Mouse (Mus musculus): ENCODE results near the gene Nadk. TPM values are rescaled to one million over a fixed set of nuclear protein-coding genes. Genes with fewer than 3 reads are reported as not detected.
A peak's percentile ranks its signal among the peaks of the same experiment; 100 is the strongest.

The Nadk gene
- polyA plus RNA-seq, 1 experiment from 2014 or later, result 76.3 TPM

- no peaks in the 10 kb centered on the region for H3K4me1 ChIP-seq (replicated peaks; ENCODE audit: control insufficient read depth, insufficient read depth, low read length)
- H3K27ac ChIP-seq (ENCODE audit: low read length), result no peak overlapping the region
- H3K4me2 ChIP-seq (ENCODE audit: low read depth, low read length), result no peak overlapping the region
- WGBS, result 89% methylated on average over 6 of the region's 6 CpGs
- H3K36me3 ChIP-seq (ENCODE audit: control insufficient read depth, insufficient read depth, low read length), result peaks cover 62% of the 10 kb centered on the region
- H3K9me3 ChIP-seq (ENCODE audit: control insufficient read depth, low read length), result no peaks in the 10 kb centered on the region
- no peak overlapping the region for H3K9ac ChIP-seq (ENCODE audit: low read length)
- H3K4me3 ChIP-seq (ENCODE audit: low read length), result no peak overlapping the region
- no peak for ATAC-seq (ENCODE audit: low read depth)
- no peaks in the 10 kb centered on the region for H3K27me3 ChIP-seq (ENCODE audit: control insufficient read depth, insufficient read depth, low read depth, low read length)
Measured at GRCm38 (mm10) chr4:155552917-155553532, 9.2 kb upstream of the Nadk start.

GRCm38 (mm10) chr4:155554880-155555279 lies 7.3 kb upstream of the Nadk start:
- Histone ChIP-seq H3K9me3 (ENCODE audit: control insufficient read depth, low read length) (no peaks in the 10 kb centered on the region), H3K4me2 (ENCODE audit: low read depth, low read length) (no peak overlapping the region), H3K27ac (ENCODE audit: low read length) (no peak overlapping the region), H3K36me3 (ENCODE audit: control insufficient read depth, insufficient read depth, low read length) (peaks cover 72% of the 10 kb centered on the region), H3K4me1 (replicated peaks; ENCODE audit: control insufficient read depth, insufficient read depth, low read length) (no peaks in the 10 kb centered on the region), H3K27me3 (ENCODE audit: control insufficient read depth, insufficient read depth, low read depth, low read length) (no peaks in the 10 kb centered on the region), H3K9ac (ENCODE audit: low read length) (no peak overlapping the region), H3K4me3 (ENCODE audit: low read length) (no peak overlapping the region)
- ATAC-seq (ENCODE audit: low read depth), result no peak
- WGBS, result 67% methylated on average over 4 of the region's 4 CpGs

GRCm38 (mm10) chr4:155555464-155555863 lies 6.7 kb upstream of the Nadk start:
- H3K4me1 ChIP-seq (replicated peaks; ENCODE audit: control insufficient read depth, insufficient read depth, low read length), result peaks cover 3% of the 10 kb centered on the region; the same call in 1 of the 2 replicates
- no peak overlapping the region for H3K9ac ChIP-seq (ENCODE audit: low read length)
- H3K36me3 ChIP-seq (ENCODE audit: control insufficient read depth, insufficient read depth, low read length), result peaks cover 78% of the 10 kb centered on the region
- no peak overlapping the region for H3K27ac ChIP-seq (ENCODE audit: low read length)
- WGBS, result 55% methylated on average over 1 of the region's 1 CpGs
- H3K27me3 ChIP-seq (ENCODE audit: control insufficient read depth, insufficient read depth, low read depth, low read length), result no peaks in the 10 kb centered on the region
- no peak overlapping the region for H3K4me2 ChIP-seq (ENCODE audit: low read depth, low read length)
- no peak overlapping the region for H3K4me3 ChIP-seq (ENCODE audit: low read length)
- H3K9me3 ChIP-seq (ENCODE audit: control insufficient read depth, low read length), result no peaks in the 10 kb centered on the region
- no peak for ATAC-seq (ENCODE audit: low read depth)

- Histone ChIP-seq H3K36me3 (ENCODE audit: control insufficient read depth, insufficient read depth, low read length) (peaks cover 55% of the 10 kb centered on the region), H3K4me2 (ENCODE audit: low read depth, low read length) (no peak overlapping the region), H3K27me3 (ENCODE audit: control insufficient read depth, insufficient read depth, low read depth, low read length) (no peaks in the 10 kb centered on the region), H3K27ac (ENCODE audit: low read length) (no peak overlapping the region), H3K4me3 (ENCODE audit: low read length) (no peak overlapping the region), H3K9ac (ENCODE audit: low read length) (no peak overlapping the region), H3K4me1 (replicated peaks; ENCODE audit: control insufficient read depth, insufficient read depth, low read length) (peaks cover 26% of the 10 kb centered on the region), H3K9me3 (ENCODE audit: control insufficient read depth, low read length) (no peaks in the 10 kb centered on the region)
- no peak for ATAC-seq (ENCODE audit: low read depth)
- 45% methylated on average over 6 of the region's 6 CpGs for WGBS
Measured at GRCm38 (mm10) chr4:155559454-155559853, 2.7 kb upstream of the Nadk start.

GRCm38 (mm10) chr4:155560932-155561331 lies 1.2 kb upstream of the Nadk start:
- Histone ChIP-seq H3K27ac (ENCODE audit: low read length) (peak overlapping the region; percentile 34; the same call in 1 of the 2 replicates), H3K36me3 (ENCODE audit: control insufficient read depth, insufficient read depth, low read length) (peaks cover 41% of the 10 kb centered on the region), H3K9ac (ENCODE audit: low read length) (0 out of 2 replicates have a peak overlapping the region, but pooled peaks have one; percentile 6), H3K27me3 (ENCODE audit: control insufficient read depth, insufficient read depth, low read depth, low read length) (no peaks in the 10 kb centered on the region), H3K4me1 (replicated peaks; ENCODE audit: control insufficient read depth, insufficient read depth, low read length) (peaks cover 35% of the 10 kb centered on the region), H3K4me2 (ENCODE audit: low read depth, low read length) (no peak overlapping the region), H3K9me3 (ENCODE audit: control insufficient read depth, low read length) (no peaks in the 10 kb centered on the region), H3K4me3 (ENCODE audit: low read length) (no peak overlapping the region)
- no peak for ATAC-seq (ENCODE audit: low read depth)
- WGBS, result 45% methylated on average over 2 of the region's 2 CpGs

- H3K36me3 ChIP-seq (ENCODE audit: control insufficient read depth, insufficient read depth, low read length), result peaks cover 27% of the 10 kb centered on the region
- WGBS, result 2% methylated on average over 19 of the region's 19 CpGs
- H3K27ac ChIP-seq (ENCODE audit: low read length), result peak overlapping the region; percentile 90
- H3K4me1 ChIP-seq (replicated peaks; ENCODE audit: control insufficient read depth, insufficient read depth, low read length), result peaks cover 39% of the 10 kb centered on the region
- H3K4me2 ChIP-seq (ENCODE audit: low read depth, low read length), result peak overlapping the region; percentile 77
- peak overlapping the region; percentile 84 for H3K4me3 ChIP-seq (ENCODE audit: low read length)
- H3K9me3 ChIP-seq (ENCODE audit: control insufficient read depth, low read length), result no peaks in the 10 kb centered on the region
- H3K27me3 ChIP-seq (ENCODE audit: control insufficient read depth, insufficient read depth, low read depth, low read length), result no peaks in the 10 kb centered on the region
- ATAC-seq (ENCODE audit: low read depth), result peak; percentile 26
- peak overlapping the region; percentile 62 for H3K9ac ChIP-seq (ENCODE audit: low read length)
Measured at GRCm38 (mm10) chr4:155562725-155563399, 684 bp downstream of the Nadk start.

- Histone ChIP-seq H3K9ac (ENCODE audit: low read length) (peak overlapping the region; percentile 81), H3K36me3 (ENCODE audit: control insufficient read depth, insufficient read depth, low read length) (peaks cover 21% of the 10 kb centered on the region), H3K27ac (ENCODE audit: low read length) (peak overlapping the region; percentile 91), H3K4me3 (ENCODE audit: low read length) (peak overlapping the region; percentile 84), H3K9me3 (ENCODE audit: control insufficient read depth, low read length) (no peaks in the 10 kb centered on the region), H3K4me2 (ENCODE audit: low read depth, low read length) (peak overlapping the region; percentile 80), H3K4me1 (replicated peaks; ENCODE audit: control insufficient read depth, insufficient read depth, low read length) (peaks cover 39% of the 10 kb centered on the region), H3K27me3 (ENCODE audit: control insufficient read depth, insufficient read depth, low read depth, low read length) (no peaks in the 10 kb centered on the region)
- peak; percentile 96 for ATAC-seq (ENCODE audit: low read depth)
- WGBS, result under 1% methylated on average over 62 of the region's 69 CpGs
Measured at GRCm38 (mm10) chr4:155563400-155564231, 1.4 kb downstream of the Nadk start.

GRCm38 (mm10) chr4:155564315-155565069 lies 2.3 kb downstream of the Nadk start:
- peak overlapping the region; percentile 81 for H3K9ac ChIP-seq (ENCODE audit: low read length)
- H3K36me3 ChIP-seq (ENCODE audit: control insufficient read depth, insufficient read depth, low read length), result peaks cover 13% of the 10 kb centered on the region
- peak overlapping the region; percentile 80 for H3K4me2 ChIP-seq (ENCODE audit: low read depth, low read length)
- WGBS, result 10% methylated on average over 20 of the region's 20 CpGs
- H3K27ac ChIP-seq (ENCODE audit: low read length), result peak overlapping the region; percentile 91
- no peak for ATAC-seq (ENCODE audit: low read depth)
- no peaks in the 10 kb centered on the region for H3K27me3 ChIP-seq (ENCODE audit: control insufficient read depth, insufficient read depth, low read depth, low read length)
- H3K4me3 ChIP-seq (ENCODE audit: low read length), result peak overlapping the region; percentile 84
- H3K4me1 ChIP-seq (replicated peaks; ENCODE audit: control insufficient read depth, insufficient read depth, low read length), result peaks cover 39% of the 10 kb centered on the region
- H3K9me3 ChIP-seq (ENCODE audit: control insufficient read depth, low read length), result no peaks in the 10 kb centered on the region
